Mouse (Mus musculus) testis, postnatal 10 days (tissue): ENCODE results near the gene Rdh16f1.
"Not testable (repeated sequence)": the region's sequence is repeated elsewhere in the genome, so short reads cannot be mapped to it uniquely, and the experiment has no call there.

ENCODE experiments used
- DNase-seq: peaks from one replicate; pipeline ENCODE4 v3.0.0; 2021; ENCODE audit warnings: low spot score

Gene Rdh16f1

DNA sequence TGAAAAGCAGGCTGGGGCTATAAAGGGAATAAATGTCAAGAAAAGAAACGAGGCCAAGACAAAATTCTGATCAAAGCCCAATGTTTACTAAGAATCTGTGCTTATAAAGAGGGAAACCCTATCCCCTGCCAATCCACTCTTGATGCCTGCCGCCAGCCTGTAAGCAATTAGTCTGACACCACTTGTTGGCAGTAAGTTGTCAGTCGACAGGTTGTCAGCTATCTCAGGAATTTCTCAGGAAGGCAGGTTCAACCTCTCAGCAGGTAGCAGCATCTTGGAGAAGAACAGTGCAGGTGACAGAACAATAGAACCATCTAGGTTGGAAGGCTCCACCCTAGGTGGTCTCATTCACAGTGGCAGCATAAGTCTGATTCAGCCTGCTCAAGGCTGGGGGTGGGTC, 69.5 kb downstream of the Rdh16f1 start:
- no peak for DNase-seq

DNA sequence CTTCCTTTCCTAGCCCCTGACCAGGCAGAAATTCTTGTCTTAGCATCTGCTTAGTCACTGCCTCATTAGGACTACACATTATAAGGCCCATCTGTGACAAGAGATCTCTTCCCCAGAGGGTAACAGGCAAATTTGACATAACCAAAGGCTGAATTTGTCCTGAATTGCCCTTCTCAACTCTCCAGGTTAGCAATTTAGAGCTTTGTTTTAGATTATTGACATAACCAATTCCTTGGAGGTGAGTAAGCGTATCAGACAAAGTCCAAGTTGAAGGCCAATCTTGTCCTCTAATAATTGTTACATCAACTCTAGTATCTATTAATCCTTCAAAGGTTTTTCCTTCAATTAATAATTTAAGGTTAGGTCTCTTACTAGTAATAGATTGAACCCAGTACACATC, 74.6 kb downstream of the Rdh16f1 start:
- not testable (repeated sequence) for DNase-seq

DNA sequence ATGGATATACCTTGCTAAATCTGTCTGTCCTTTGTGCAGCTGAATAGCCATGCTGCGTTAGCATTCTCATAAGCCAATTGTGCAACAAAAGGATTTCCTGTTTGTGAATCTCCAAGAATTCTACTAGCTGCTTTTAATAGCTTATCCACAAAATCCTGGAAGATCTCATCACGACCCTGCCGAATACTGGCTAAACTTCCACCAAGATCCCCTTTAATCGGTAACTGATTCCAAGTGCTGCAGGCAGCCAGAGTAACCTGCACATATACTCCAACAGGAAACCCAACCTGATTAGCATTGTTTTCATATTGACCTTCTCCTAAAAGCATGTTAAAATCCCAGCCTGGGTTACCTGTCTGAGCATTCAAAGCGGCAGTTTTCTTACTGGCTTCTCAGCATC, 75.7 kb downstream of the Rdh16f1 start:
- DNase-seq = no peak

DNA sequence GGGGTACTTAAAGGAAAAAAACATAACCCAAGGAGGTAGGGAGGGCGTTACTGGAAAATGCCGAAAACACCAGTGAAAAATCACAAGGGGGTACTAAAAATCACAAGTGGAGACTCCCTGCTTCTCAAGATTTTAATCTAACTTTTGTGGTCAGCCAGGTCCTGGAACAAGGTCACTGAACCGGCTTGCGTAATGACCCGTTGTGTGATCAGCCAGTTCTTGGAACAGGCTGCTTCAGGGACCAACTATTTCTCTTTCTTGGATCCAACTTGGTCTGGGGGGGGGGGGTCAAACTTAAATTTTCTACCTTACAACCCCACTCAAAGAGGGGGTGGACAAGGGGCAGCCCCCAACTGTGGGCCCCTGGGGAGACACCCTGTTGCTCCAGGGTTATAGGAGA, 78.2 kb downstream of the Rdh16f1 start:
- DNase-seq = not testable (repeated sequence)

DNA sequence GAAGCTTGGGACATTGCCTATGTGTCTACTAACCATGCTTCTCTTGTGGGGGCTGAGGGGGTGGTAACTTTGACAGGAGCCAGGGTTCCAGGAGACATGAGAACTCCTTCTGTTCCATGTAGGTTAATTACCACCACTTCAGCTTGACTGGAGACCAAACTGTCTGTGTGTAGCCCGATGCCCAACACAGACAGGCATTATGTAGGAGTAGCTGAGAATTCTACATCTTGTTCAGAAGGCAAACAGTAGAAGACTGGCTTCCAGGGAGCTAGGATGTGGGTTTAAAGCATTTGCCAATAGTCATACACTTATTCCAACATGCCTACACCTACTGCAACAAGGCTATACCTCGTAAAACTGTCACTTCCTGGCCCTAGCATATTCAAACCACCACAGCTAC, 79.0 kb downstream of the Rdh16f1 start:
- no peak for DNase-seq

DNA sequence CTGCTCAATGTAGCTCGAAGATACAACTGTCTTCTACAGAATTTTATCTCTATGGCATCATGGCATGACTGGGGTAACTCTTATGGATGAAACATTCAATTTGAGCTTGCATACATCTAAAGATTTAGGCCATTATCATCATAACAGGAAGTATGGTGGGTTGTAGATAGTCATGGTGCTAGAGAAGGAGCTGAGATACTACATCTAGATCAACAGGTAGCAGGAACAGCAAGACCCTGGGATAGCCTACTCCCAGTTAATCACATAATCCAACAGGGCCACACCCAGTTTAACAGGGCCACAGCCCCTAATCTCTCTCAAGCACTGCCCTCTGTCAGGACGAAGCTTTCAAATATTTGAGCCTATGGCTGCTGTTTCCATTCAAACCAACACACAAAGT, 81.2 kb downstream of the Rdh16f1 start:
- no peak for DNase-seq
